Mouse (Mus musculus): Measurements from ENCODE around the gene Gm11639. TPM values are rescaled to one million over a fixed set of nuclear protein-coding genes. Genes with fewer than 3 reads are reported as not detected.
A peak's percentile ranks its signal among the peaks of the same experiment; 100 is the strongest.

Gene Gm11639
- total RNA-seq, 2 experiments from 2014 or later, result 0.79 to 0.96 TPM

- intact Hi-C loops (cut with DNase I), result no loop called here
- no peak for DNase-seq
Measured at GRCm38 (mm10) chr11:104693235-104693634, 7.7 kb downstream of the Gm11639 start.

GRCm38 (mm10) chr11:104704097-104704496, 18.6 kb downstream of the Gm11639 start:
- intact Hi-C loops (cut with DNase I), result no loop called here
- no peak for DNase-seq

GRCm38 (mm10) chr11:104707084-104707483, 21.6 kb downstream of the Gm11639 start:
- intact Hi-C loops (cut with DNase I), result no loop called here
- DNase-seq, result no peak

- DNase-seq, result no peak
- intact Hi-C loops (cut with DNase I), result no loop called here
Measured at GRCm38 (mm10) chr11:104744995-104745568, 59.6 kb downstream of the Gm11639 start.

GRCm38 (mm10) chr11:104765762-104766161, 80.3 kb downstream of the Gm11639 start:
- DNase-seq, result no peak
- intact Hi-C loops (cut with DNase I), result no loop called here

- intact Hi-C loops (cut with DNase I), result no loop called here
Measured at GRCm38 (mm10) chr11:104767068-104767467, 81.6 kb downstream of the Gm11639 start.

GRCm38 (mm10) chr11:104768072-104768471, 82.6 kb downstream of the Gm11639 start:
- intact Hi-C loops (cut with DNase I), result no loop called here
- peak; percentile 46 for DNase-seq

More at GRCm38 (mm10) chr11:104767068-104767467, 81.6 kb downstream of the Gm11639 start:
- no peak for DNase-seq

GRCm38 (mm10) chr11:104778796-104779195, 93.3 kb downstream of the Gm11639 start:
- intact Hi-C loops (cut with DNase I), result no loop called here
- peak; percentile 62 for DNase-seq

GRCm38 (mm10) chr11:104944723-104945122, 259.2 kb downstream of the Gm11639 start:
- intact Hi-C loops (cut with DNase I), result no loop called here

GRCm38 (mm10) chr11:104952349-104952748, 266.8 kb downstream of the Gm11639 start:
- intact Hi-C loops (cut with DNase I), result no loop called here
- DNase-seq, result no peak

More at GRCm38 (mm10) chr11:104944723-104945122, 259.2 kb downstream of the Gm11639 start:
- DNase-seq, result no peak

GRCm38 (mm10) chr11:104967862-104968261, 282.4 kb downstream of the Gm11639 start:
- DNase-seq, result no peak
- intact Hi-C loops (cut with DNase I), result no loop called here

- no peak for DNase-seq
- intact Hi-C loops (cut with DNase I), result no loop called here
Measured at GRCm38 (mm10) chr11:104968388-104968787, 282.9 kb downstream of the Gm11639 start.

GRCm38 (mm10) chr11:104971322-104971721, 285.8 kb downstream of the Gm11639 start:
- peak; percentile 4 for DNase-seq

GRCm38 (mm10) chr11:104972480-104972879, 287.0 kb downstream of the Gm11639 start:
- intact Hi-C loops (cut with DNase I), result no loop called here
- no peak for DNase-seq

More at GRCm38 (mm10) chr11:104971322-104971721, 285.8 kb downstream of the Gm11639 start:
- intact Hi-C loops (cut with DNase I), result no loop called here

GRCm38 (mm10) chr11:104977976-104978375, 292.5 kb downstream of the Gm11639 start:
- no peak for DNase-seq
- intact Hi-C loops (cut with DNase I), result no loop called here

- intact Hi-C loops (cut with DNase I), result no loop called here
Measured at GRCm38 (mm10) chr11:104981342-104982055, 296.0 kb downstream of the Gm11639 start.

GRCm38 (mm10) chr11:105009232-105009631, 323.7 kb downstream of the Gm11639 start:
- intact Hi-C loops (cut with DNase I), result no loop called here
- DNase-seq, result no peak

More at GRCm38 (mm10) chr11:104981342-104982055, 296.0 kb downstream of the Gm11639 start:
- DNase-seq, result no peak

- DNase-seq, result peak; percentile 7
- intact Hi-C loops (cut with DNase I), result no loop called here
Measured at GRCm38 (mm10) chr11:105021071-105021470, 335.6 kb downstream of the Gm11639 start.

- DNase-seq, result no peak
- intact Hi-C loops (cut with DNase I), result no loop called here
Measured at GRCm38 (mm10) chr11:105028744-105029348, 343.3 kb downstream of the Gm11639 start.

GRCm38 (mm10) chr11:105029525-105029924, 344.0 kb downstream of the Gm11639 start:
- DNase-seq, result no peak
- intact Hi-C loops (cut with DNase I), result no loop called here

- DNase-seq, result no peak
Measured at GRCm38 (mm10) chr11:105030229-105030628, 344.7 kb downstream of the Gm11639 start.

GRCm38 (mm10) chr11:105031103-105031502, 345.6 kb downstream of the Gm11639 start:
- DNase-seq, result no peak
- intact Hi-C loops (cut with DNase I), result no loop called here

More at GRCm38 (mm10) chr11:105030229-105030628, 344.7 kb downstream of the Gm11639 start:
- intact Hi-C loops (cut with DNase I), result no loop called here

Data from left cerebral cortex, postnatal 4 days (tissue).